Mouse (Mus musculus) forebrain, embryonic 10.5 days (tissue): ENCODE data around the gene Clec11a. TPM values are rescaled to one million over a fixed set of nuclear protein-coding genes. Genes with fewer than 3 reads are reported as not detected.
A peak's percentile ranks its signal among the peaks of the same experiment; 100 is the strongest.

Experiments used
- DNase-seq: peaks from one replicate; pipeline ENCODE4 v3.0.0-alpha.2; 2017; ENCODE audit warnings: low spot score; ENCODE audit errors: extremely low spot score
- H3K27ac ChIP-seq: fragments of 300-500 bp; sonication (generic); 2 replicates; pipeline ENCODE4 v1.5.1; 2016; ENCODE audit warnings: mild to moderate bottlenecking
- H3K27me3 ChIP-seq: fragments of 300-500 bp; sonication (generic); 2 replicates; pipeline ENCODE4 v1.6.1; 2016; ENCODE audit warnings: mild to moderate bottlenecking; ENCODE audit not compliant: poor library complexity, severe bottlenecking
- H3K36me3 ChIP-seq: fragments of 300-500 bp; sonication (generic); replicated peaks from 2 replicates; pipeline ENCODE4 v1.6.1; 2016; ENCODE audit warnings: mild to moderate bottlenecking, moderate library complexity
- H3K4me1 ChIP-seq: fragments of 300-500 bp; sonication (generic); 2 replicates; pipeline ENCODE4 v1.6.1; 2016
- H3K4me3 ChIP-seq: fragments of 300-500 bp; sonication (generic); 2 replicates; pipeline ENCODE4 v1.5.1; 2016; ENCODE audit warnings: mild to moderate bottlenecking, moderate library complexity
- H3K9me3 ChIP-seq: fragments of 300-500 bp; sonication (generic); 2 replicates; pipeline ENCODE4 v1.6.1; 2016; ENCODE audit warnings: mild to moderate bottlenecking, moderate library complexity
- WGBS: fragments of 180-500 bp; shearing (Covaris S2); methylation state at CpG from one replicate; pipeline ENCODE4 v1.1.7; 2016; 5-methylcytosine and 5-hydroxymethylcytosine counted together
- polyA plus RNA-seq: library from polyadenylated mRNA; unstranded; fragments of >200 nt; fragmentation: Nextera tagmentation; extraction: Ambion mirVana; gene quantifications from 2 replicates; pipeline ENCODE4 v1.2.1, GENCODE M21; 2016

Clec11a gene
- polyA plus RNA-seq, 1 experiment from 2014 or later, result 2.5 TPM

DNA sequence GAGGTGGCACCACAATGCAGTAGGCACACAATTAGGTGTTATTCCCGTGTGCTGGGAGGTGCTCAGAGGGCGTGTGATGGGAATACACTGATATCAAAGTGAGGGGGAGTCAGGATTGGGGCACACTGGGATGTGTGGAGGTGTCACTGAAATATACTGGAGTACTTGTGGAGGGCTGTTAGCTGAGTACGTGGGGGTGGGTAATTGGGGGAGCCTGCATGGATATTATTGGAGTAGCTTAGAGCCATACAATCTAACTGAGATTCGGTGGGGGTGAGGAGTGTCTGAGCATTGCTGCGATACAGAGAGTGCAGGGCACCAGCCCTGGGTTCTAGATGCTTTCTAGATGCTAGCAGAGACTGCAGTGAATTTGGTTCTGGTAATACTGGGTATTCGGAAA, 33.5 kb upstream of the Clec11a start:
- H3K9me3 ChIP-seq, result no peaks in the 10 kb centered on the region; the same call in 1 of the 2 replicates
- no peak for DNase-seq
- no peak overlapping the region for H3K27ac ChIP-seq
- H3K27me3 ChIP-seq, result peaks cover 98% of the 10 kb centered on the region
- no peak overlapping the region for H3K4me3 ChIP-seq
- H3K4me1 ChIP-seq, result peaks cover 37% of the 10 kb centered on the region
- WGBS, result 73% methylated on average over 6 of the region's 6 CpGs
- 0 out of 2 replicates have a peak, but pooled peaks cover 3% of the 10 kb centered on the region for H3K36me3 ChIP-seq

DNA sequence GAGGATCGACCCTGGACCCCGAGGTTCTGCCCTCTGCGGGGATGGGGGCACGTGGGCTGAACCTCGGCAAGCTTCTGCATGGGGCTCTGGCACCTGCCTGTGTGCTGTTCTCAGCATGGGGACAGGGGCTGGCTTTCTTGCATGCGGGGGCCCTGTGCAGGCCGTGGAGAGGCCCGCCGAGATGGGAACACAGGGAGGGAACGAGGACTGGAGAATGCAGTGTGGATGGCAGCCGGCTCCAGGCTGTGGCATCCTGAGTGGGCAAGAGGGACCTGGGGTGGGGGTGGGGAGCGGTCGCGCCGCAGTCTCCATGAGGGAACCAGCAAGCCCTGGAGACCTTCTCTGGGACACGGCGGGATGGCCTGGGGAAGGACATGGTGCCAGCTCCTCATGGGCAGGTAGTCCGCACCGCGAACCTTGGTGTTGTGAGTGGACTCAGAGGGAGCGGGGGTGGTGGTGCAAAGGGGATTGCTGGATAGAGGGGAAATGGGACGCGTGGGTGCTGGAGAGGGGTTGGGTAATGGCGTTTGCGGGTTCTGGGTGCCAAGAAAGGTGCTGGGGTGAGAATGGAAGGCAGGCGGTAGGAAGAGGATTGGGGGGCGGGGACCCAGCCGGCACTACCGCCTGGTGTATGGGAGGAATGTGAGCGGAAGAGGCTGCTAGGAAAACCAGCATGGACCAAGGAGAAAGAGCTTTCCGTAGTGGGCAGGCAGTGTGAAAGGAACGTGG, 30.6 kb upstream of the Clec11a start:
- H3K36me3 ChIP-seq, result no peaks in the 10 kb centered on the region
- H3K9me3 ChIP-seq, result no peaks in the 10 kb centered on the region
- no peak overlapping the region for H3K27ac ChIP-seq
- peaks cover 25% of the 10 kb centered on the region for H3K4me1 ChIP-seq
- DNase-seq, result no peak
- peaks cover 93% of the 10 kb centered on the region for H3K27me3 ChIP-seq
- H3K4me3 ChIP-seq, result peak overlapping the region; percentile 63
- WGBS, result 2% methylated on average over 32 of the region's 32 CpGs

DNA sequence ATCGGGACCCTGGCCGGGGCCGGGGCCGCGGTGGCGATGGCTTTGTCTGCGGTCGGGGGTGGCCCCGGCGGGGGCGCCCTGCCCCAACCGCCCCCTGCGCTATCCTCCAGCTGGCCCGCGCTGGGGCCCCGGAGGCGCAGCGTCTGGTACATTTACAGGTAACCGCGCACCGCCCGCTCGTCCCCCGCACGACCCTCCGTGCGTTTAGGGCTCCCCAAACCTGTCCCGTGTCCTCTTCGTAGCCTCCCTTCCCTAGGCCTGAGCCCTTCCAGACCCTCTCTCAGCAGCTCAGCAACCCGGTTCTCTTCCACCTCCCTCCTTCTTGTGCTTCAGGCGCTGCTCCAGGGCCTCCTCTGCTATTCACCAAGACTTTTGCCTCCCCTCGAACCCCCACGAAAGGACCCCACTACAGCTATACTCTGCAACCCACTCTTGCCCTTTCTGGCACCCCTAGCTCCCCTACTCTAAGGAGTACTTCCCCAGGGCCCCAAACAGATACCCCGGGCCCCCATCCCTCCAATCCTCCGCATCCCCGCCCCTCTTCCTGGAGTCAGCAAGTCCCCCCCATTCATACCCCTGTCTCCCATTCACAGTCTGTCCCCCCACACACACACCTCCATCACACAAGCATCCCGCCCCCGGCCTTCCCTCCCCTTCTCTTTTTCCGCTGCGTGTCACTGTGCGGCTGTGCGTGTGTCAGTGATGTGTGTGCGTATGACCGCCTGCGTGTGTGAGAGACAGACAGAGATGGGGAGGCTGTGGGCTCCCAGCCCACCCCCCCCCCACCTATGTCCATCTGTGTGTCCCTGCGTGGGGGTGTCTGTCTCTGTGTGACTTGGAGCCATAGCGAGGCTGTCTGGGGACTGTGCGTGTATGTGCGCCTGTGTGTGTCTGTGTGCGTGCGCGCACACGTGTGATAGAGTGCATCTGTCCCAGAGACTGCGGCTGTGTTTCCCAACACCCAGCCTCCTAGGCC, 29.6 kb upstream of the Clec11a start:
- H3K4me1 ChIP-seq, result peaks cover 25% of the 10 kb centered on the region
- no peaks in the 10 kb centered on the region for H3K9me3 ChIP-seq
- peak overlapping the region; percentile 63 for H3K4me3 ChIP-seq
- no peaks in the 10 kb centered on the region for H3K36me3 ChIP-seq
- no peak for DNase-seq
- peaks cover 83% of the 10 kb centered on the region for H3K27me3 ChIP-seq
- 1% methylated on average over 52 of the region's 54 CpGs for WGBS
- H3K27ac ChIP-seq, result peak overlapping the region; percentile 35; the same call in 1 of the 2 replicates

DNA sequence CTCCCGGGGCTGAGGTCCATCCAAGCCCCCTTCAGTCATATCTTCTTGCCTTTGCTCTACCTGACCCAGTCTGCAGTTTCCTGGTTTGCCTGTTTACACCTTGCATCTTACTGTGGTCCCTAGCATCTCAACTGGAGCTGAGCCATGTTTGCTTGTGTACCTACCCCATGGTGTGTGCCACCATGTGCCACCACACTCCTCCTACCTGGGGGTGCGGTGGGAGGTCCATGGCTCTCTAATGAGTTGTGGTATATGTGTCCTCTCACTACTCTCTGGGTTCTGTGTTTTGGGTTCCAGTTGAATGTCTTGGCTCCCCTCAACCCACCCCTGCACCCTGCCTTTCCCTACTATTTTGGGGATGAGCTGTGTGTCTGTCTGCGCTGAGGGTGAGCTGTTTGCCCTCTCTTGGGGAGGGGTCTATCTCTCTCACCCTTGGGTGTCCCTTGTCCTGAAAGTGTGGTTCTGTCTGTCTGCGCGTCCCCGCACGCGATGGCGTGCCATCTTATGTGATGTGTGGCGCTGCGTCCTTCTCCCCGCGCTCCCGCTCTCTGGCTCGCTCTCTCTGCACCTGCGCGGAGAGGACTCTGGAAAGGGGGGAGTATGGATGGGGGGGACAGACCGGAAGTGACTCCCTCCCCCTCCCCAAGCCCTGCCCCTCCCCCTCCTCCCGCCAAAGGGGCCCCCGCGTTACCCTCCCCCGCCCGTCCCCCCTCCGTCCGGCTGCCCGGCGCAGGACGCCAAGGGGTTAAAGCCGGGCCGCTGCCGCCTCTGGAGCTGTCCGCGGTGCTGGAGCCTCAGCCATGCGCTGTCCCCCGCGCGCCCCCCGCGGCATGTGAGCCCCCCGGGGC, 28.6 kb upstream of the Clec11a start:
- Histone ChIP-seq H3K27me3 (peaks cover 72% of the 10 kb centered on the region), H3K9me3 (no peaks in the 10 kb centered on the region), H3K27ac (peak overlapping the region; percentile 35; the same call in 1 of the 2 replicates), H3K36me3 (no peaks in the 10 kb centered on the region), H3K4me3 (peak overlapping the region; percentile 63), H3K4me1 (peaks cover 25% of the 10 kb centered on the region)
- DNase-seq, result peak; percentile 48
- WGBS, result 5% methylated on average over 25 of the region's 40 CpGs

DNA sequence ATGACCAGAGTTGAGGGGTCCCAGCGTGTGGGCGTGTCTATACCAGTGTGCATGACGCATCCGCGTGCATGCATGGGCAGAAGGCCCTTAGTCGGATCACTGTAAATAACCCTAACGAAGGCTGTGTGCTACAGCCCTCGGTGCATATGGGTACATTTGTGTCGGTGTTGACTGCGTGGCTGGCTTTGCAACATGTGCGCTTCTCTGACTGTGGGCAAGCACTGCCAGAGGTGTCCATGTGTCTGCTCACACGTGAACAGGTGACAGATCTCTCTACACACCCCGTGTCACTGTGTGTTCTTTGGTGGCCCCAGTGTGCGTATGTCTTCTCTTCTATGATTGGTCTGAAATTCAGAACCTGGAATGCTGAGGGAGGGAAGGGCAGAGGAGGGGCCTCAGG, 27.4 kb upstream of the Clec11a start:
- no peaks in the 10 kb centered on the region for H3K9me3 ChIP-seq
- no peak overlapping the region for H3K27ac ChIP-seq
- H3K4me1 ChIP-seq, result peaks cover 25% of the 10 kb centered on the region
- DNase-seq, result no peak
- no peak overlapping the region for H3K4me3 ChIP-seq
- WGBS, result 77% methylated on average over 14 of the region's 14 CpGs
- H3K27me3 ChIP-seq, result peaks cover 61% of the 10 kb centered on the region
- no peaks in the 10 kb centered on the region for H3K36me3 ChIP-seq

DNA sequence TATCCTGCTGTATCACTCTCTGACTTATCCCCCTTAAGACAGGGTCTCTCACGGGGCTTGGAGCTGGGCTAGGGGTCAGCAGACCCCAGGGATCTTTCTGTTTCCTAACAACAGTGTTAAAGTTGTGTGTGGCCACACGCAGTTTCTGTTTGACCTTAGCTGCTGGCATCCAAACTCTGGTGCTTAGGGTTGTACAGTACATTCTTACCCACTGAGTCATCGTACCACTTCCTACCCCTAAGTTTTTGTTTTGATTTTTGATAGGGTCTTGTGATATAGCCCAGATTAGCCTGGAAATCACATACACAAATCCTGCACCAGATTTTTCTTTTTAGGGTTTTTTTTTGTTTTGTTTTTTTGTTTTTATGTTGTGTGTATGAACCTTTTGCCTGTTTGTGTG, 25.6 kb upstream of the Clec11a start:
- no peaks in the 10 kb centered on the region for H3K36me3 ChIP-seq
- WGBS, result 76% methylated on average over 3 of the region's 3 CpGs
- H3K4me1 ChIP-seq, result peaks cover 22% of the 10 kb centered on the region
- no peak overlapping the region for H3K27ac ChIP-seq
- H3K27me3 ChIP-seq, result peaks cover 43% of the 10 kb centered on the region
- H3K9me3 ChIP-seq, result no peaks in the 10 kb centered on the region
- no peak overlapping the region for H3K4me3 ChIP-seq
- no peak for DNase-seq

DNA sequence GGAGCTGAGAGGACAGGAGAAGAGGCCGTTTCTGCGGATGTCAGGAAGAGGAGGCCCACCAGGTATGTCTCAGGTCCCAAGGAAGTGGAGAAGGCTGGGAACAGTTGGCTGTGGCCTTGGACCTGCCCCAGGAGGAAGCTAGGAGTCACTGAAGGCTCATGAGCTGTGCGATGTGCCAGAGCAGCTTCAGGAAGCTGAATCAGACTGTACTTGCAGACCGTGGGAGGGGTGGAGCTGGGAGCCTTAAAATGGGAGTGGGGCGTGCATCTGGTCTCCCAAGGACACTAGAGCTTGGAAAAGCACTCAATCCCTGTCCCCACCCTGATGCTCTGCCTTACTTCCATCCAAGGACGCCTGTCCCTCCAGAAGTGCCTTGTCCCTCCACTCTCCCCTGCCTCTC, 19.9 kb upstream of the Clec11a start:
- Histone ChIP-seq H3K9me3 (no peaks in the 10 kb centered on the region), H3K36me3 (no peaks in the 10 kb centered on the region; the same call in 1 of the 2 replicates), H3K4me3 (no peak overlapping the region), H3K27me3 (peaks cover 10% of the 10 kb centered on the region), H3K27ac (0 out of 2 replicates have a peak overlapping the region, but pooled peaks have one; percentile 51), H3K4me1 (peaks cover 9% of the 10 kb centered on the region)
- DNase-seq, result no peak
- WGBS, result 74% methylated on average over 6 of the region's 6 CpGs

DNA sequence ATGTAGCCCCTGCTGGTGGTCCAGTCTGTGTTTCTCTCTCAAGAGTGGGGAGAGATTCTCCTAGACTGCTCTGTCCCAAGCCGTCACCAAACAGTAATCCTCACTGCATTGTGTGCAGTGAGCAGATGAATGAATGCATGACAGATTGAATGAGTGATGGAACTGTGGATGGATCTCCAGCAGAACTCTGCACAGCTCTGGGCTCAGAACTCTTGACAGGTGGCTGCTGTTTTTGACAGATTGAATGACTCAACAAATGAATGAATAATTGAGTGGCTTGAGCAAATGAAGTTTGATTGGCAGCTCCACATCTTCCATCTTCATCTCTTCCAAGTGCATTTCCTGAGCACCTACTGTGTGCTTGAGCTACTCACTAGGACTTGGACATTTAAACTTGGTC, 15.6 kb upstream of the Clec11a start:
- Histone ChIP-seq H3K4me1 (peaks cover 9% of the 10 kb centered on the region), H3K36me3 (peaks cover 20% of the 10 kb centered on the region), H3K27me3 (peaks cover 10% of the 10 kb centered on the region), H3K4me3 (no peak overlapping the region), H3K9me3 (no peaks in the 10 kb centered on the region), H3K27ac (no peak overlapping the region)
- no peak for DNase-seq
- WGBS, result 87% methylated on average over 1 of the region's 1 CpGs

DNA sequence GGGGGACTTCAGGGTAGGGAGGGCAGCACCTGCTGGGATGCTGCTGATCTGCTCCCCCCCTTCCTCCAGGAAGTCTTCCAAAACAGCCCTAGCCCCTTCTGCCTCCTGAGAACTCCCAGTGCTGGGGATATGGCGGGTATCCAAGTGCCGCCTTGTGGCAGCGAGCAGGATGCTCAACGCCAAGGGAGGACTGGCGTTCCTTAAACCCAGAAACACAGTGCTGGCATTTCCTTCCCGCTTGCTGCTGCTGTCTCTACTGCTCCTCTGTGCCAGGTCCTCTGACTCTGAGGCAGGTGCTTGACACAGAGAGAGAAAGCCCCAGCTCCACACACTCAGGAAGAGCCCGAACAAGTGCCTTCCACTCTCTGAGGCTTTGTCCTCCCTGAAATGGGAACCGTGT, 14.2 kb upstream of the Clec11a start:
- no peak for DNase-seq
- Histone ChIP-seq H3K9me3 (no peaks in the 10 kb centered on the region), H3K36me3 (peaks cover 23% of the 10 kb centered on the region), H3K27ac (no peak overlapping the region), H3K27me3 (no peaks in the 10 kb centered on the region; the same call in 1 of the 2 replicates), H3K4me1 (no peaks in the 10 kb centered on the region), H3K4me3 (no peak overlapping the region)
- 63% methylated on average over 8 of the region's 8 CpGs for WGBS

DNA sequence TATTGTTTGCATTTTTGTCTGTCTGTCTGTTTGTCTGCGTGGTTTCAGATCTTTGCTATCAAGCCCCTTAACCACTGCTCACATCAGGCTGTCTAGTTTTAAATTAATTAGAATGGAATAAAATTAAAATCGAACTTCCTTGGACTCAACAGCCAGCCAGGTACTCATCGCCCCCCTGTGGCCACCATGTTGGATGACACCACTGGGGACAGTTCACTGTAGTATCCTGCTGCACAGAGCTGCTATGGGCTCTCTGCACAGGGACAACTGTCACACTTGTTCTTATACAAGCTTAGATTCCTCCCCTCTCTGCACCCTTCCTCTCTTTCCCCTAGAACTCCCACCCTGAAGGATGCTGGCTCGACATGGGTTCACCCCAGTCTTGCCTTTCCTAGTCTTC, 11.2 kb upstream of the Clec11a start:
- no peak overlapping the region for H3K4me3 ChIP-seq
- no peak for DNase-seq
- H3K27ac ChIP-seq, result no peak overlapping the region
- H3K4me1 ChIP-seq, result no peaks in the 10 kb centered on the region
- H3K27me3 ChIP-seq, result peaks cover 10% of the 10 kb centered on the region
- peaks cover 35% of the 10 kb centered on the region for H3K36me3 ChIP-seq
- 35% methylated on average over 4 of the region's 4 CpGs for WGBS
- no peaks in the 10 kb centered on the region for H3K9me3 ChIP-seq

DNA sequence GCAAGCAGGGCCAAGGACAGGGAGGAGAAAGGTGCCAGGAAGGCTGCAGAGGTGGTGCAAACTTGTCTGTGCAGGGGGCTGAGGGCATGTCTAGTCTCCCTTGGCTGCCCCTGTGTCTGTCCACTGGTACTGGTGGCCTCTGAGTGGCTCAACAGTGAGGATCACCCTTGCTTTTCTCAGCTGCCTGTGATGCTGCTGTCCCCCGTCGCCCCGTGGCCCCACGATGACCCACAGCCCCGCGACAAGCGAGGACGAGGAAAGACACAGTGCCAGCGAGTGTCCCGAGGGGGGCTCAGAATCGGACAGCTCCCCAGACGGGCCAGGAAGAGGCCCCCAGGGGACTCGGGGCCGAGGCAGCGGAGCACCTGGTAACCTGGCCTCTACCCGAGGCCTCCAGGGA, 5.8 kb upstream of the Clec11a start:
- Histone ChIP-seq H3K27ac (no peak overlapping the region), H3K4me1 (peaks cover 33% of the 10 kb centered on the region), H3K4me3 (no peak overlapping the region), H3K36me3 (peaks cover 16% of the 10 kb centered on the region), H3K27me3 (peaks cover 64% of the 10 kb centered on the region), H3K9me3 (no peaks in the 10 kb centered on the region)
- DNase-seq, result no peak
- WGBS, result 63% methylated on average over 16 of the region's 16 CpGs

DNA sequence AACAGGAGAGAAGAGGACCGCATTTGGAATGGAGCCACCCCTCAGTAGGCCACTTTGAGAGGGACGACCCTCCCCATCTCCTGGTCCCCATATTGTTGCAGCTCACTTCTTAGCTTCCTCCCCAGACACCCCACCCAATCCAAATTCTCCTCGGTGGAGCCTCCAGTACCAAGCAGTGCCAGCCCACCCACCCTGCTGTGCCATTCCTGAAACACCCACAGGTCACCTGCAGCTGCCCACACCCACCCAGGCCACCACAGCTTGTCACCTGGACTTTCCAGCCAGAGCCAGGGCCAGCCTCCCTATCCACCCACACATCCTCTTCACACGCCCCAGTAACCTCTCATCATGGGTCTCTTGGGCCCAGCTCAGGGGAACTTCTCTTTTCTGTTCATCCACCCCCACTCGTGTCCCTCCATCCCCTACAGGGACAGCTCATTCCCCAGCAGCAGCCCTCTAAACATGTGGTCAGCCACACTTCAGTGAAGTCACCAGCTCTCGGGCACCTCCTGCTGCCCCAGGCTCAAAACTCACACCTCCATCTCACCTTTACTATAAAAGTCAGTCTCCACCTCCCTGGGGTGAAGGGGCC, 5.1 kb upstream of the Clec11a start:
- H3K27ac ChIP-seq, result peak overlapping the region; percentile 89
- peaks cover 71% of the 10 kb centered on the region for H3K27me3 ChIP-seq
- peaks cover 16% of the 10 kb centered on the region for H3K36me3 ChIP-seq
- H3K9me3 ChIP-seq, result no peaks in the 10 kb centered on the region
- no peak for DNase-seq
- peaks cover 39% of the 10 kb centered on the region for H3K4me1 ChIP-seq
- peak overlapping the region; percentile 66 for H3K4me3 ChIP-seq
- WGBS, result 13% methylated on average over 6 of the region's 6 CpGs
